Comparison of ENCODE assay signal across 11 mouse cellular contexts in the genomic region with DNA sequence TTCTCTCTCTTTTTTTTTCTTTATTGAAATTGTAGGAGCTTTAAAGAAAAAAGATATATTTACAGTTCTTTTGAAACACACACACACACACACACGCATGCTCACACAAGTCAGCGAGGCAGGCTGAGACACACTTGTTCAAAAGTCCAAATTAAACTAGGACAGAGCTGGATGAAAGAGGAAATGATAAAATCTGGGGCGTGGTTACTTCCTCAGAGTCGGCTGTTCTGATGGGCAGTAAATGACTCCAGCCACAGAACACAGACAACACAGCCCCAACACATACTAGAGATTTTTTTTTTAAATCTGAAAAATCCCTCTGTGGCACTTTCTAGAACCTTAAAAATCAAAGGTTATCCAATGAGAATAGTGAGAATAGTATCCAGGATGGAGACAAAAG. TPM values are rescaled to one million over a fixed set of nuclear protein-coding genes. Genes with fewer than 3 reads are reported as not detected.
"Had no signal": no experiment of that assay in that cellular context is flagged by ENCODE, and none has a peak within 500 bp of the region (broad histone marks: within the 10 kb centered on the region; RNA-seq: fewer than 3 reads in every experiment).

No protein-coding gene starts in this region.

- ATAC-seq: intestine, postnatal 0 days; liver, postnatal 0 days; midbrain, embryonic 16.5 days had no signal

- DNase-seq: kidney, adult 8-10 months; kidney, postnatal 25 days; liver, embryonic 13.5 days; liver, postnatal 0 days; right cerebral cortex, adult 18-20 months; right cerebral cortex, postnatal 25 days; thymus, adult 2 months; thymus, postnatal 36 days had no signal

RNA-seq across cellular contexts. Expression of a gene that starts 26.2 kb away (rescaled TPM):
- total RNA-seq: megakaryocyte-erythroid progenitor cell, adult 5-6 weeks had no signal
